Mouse (Mus musculus): ENCODE data around the gene Sh2d3c. TPM values are rescaled to one million over a fixed set of nuclear protein-coding genes. Genes with fewer than 3 reads are reported as not detected.

Sh2d3c gene
- polyA plus RNA-seq, 1 experiment from 2014 or later = 26.5 TPM

DNA sequence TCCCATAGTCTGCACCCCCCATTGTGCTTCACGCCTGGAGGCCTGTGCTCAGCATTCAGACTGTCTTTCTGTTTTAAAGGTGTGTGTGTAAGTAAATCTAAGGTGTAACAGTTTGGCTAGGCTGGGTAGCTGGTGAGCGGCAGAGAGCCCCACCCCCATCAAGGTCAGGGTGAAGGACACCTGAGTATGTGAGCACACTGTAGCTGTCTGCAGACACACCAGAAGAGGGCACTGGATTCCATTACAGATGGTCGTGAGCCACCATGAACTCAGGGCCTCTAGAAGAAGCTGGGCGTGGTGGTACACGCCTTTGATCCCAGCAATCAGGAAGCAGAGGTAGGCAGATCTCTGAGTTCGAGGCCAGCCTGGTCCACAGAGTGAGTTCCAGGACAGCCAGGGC is 60.9 kb downstream of the Sh2d3c start:
- Histone ChIP-seq H3K9me3 (ENCODE audit: control insufficient read depth, low read length) (no peaks in the 10 kb centered on the region), H3K36me3 (ENCODE audit: control insufficient read depth, insufficient read depth, low read length) (no peaks in the 10 kb centered on the region), H3K4me3 (ENCODE audit: low read length) (no peak overlapping the region), H3K27me3 (replicated peaks; ENCODE audit: control insufficient read depth, insufficient read depth, low read length) (no peaks in the 10 kb centered on the region), H3K27ac (ENCODE audit: low read length) (no peak overlapping the region), H3K4me2 (ENCODE audit: low read depth, low read length) (no peak overlapping the region), H3K4me1 (ENCODE audit: control insufficient read depth, insufficient read depth, low read length) (peaks cover 4% of the 10 kb centered on the region; the same call in 1 of the 2 replicates), H3K9ac (ENCODE audit: low read depth, low read length) (no peak overlapping the region)
- ATAC-seq = no peak
- WGBS = 70% methylated on average over 6 of the region's 6 CpGs

DNA sequence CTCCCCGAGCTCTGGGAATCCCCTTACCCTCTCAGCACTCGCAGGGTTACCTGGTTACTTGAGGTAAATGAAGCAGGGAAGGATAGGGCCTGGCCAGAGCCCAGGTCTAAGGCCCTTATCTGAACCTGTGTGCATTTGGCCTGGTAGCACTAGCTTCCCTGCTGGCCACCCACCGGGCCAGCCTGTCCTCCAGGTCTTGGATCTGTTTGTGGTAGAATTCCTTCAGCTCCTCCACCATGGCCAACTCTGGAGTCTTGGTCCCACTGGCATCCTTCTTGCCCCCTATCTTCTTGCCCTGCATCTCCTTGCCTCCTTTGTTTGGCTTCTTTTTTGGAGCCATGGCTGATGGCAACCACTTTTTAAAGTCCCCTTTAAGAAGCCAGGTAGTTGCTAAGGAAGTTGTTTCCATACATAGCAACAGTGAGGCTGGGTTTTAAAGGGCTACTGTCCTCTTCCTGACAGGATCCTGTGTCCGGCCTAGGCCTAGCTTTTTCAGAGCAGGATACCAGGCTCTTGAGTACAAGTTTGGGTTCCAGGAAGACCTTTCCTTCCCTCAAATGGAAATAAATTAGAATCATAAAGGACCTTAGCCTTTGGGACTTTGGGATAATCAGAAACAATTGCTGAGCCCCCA is 63.3 kb downstream of the Sh2d3c start, which contains the start of gene Cfap157:
Gene Cfap157 (minus strand): TSS at position 381 of the 634 bp plus-strand sequence.
- ATAC-seq = no peak
- Histone ChIP-seq H3K4me2 (ENCODE audit: low read depth, low read length) (no peak within 1 kb of the TSS), H3K27ac (ENCODE audit: low read length) (no peak within 1 kb of the TSS), H3K36me3 (ENCODE audit: control insufficient read depth, insufficient read depth, low read length) (no peaks in the 10 kb centered on the region), H3K9ac (ENCODE audit: low read depth, low read length) (no peak within 1 kb of the TSS), H3K9me3 (ENCODE audit: control insufficient read depth, low read length) (no peaks in the 10 kb centered on the region), H3K27me3 (replicated peaks; ENCODE audit: control insufficient read depth, insufficient read depth, low read length) (no peaks in the 10 kb centered on the region), H3K4me1 (ENCODE audit: control insufficient read depth, insufficient read depth, low read length) (peaks cover 4% of the 10 kb centered on the region; the same call in 1 of the 2 replicates), H3K4me3 (ENCODE audit: low read length) (no peak within 1 kb of the TSS)
- 68% methylated on average over 4 of the region's 4 CpGs for WGBS

DNA sequence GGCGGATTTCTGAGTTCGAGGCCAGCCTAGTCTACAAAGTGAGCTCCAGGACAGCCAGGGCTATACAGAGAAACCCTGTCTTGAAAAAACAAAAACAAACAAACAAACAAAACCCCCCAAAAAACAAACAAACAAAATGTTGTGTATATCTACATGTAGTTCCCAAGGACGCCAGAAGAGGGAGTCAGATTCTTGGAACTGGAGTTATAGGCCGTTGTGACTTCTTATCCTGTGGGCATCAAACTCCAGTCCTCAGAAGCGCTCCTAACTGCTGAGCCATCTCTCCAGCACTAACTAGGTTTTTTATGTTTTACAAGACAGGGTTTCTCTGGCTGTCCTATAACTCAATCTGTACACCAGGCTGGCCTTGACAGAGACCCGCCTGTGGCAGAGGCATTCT is 66.3 kb downstream of the Sh2d3c start:
- H3K27ac ChIP-seq (ENCODE audit: low read length) = no peak overlapping the region
- H3K36me3 ChIP-seq (ENCODE audit: control insufficient read depth, insufficient read depth, low read length) = no peaks in the 10 kb centered on the region
- H3K4me3 ChIP-seq (ENCODE audit: low read length) = no peak overlapping the region
- H3K27me3 ChIP-seq (replicated peaks; ENCODE audit: control insufficient read depth, insufficient read depth, low read length) = no peaks in the 10 kb centered on the region
- peaks cover 4% of the 10 kb centered on the region; the same call in 1 of the 2 replicates for H3K4me1 ChIP-seq (ENCODE audit: control insufficient read depth, insufficient read depth, low read length)
- H3K9ac ChIP-seq (ENCODE audit: low read depth, low read length) = no peak overlapping the region
- no peaks in the 10 kb centered on the region for H3K9me3 ChIP-seq (ENCODE audit: control insufficient read depth, low read length)
- no peak for ATAC-seq
- 66% methylated on average over 6 of the region's 6 CpGs for WGBS
- H3K4me2 ChIP-seq (ENCODE audit: low read depth, low read length) = no peak overlapping the region

DNA sequence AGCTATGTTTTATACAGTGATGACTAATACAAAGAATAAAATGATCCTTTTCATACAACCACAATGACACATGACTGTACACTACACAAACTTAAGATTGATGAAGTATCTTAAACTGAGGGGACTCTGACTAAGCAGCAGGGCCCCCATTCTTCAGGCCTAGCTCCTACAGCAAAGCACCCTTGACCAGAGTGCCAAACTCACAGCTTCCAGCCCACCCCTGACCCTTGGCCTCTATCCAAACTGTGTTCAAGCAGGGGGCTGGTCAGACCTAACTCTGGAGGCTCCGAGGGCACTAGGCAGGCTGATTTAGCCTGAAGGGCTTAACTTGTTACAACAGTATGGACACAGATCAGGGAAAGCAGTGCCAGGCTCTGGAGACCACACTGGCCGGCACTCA is 67.7 kb downstream of the Sh2d3c start:
- no peaks in the 10 kb centered on the region for H3K27me3 ChIP-seq (replicated peaks; ENCODE audit: control insufficient read depth, insufficient read depth, low read length)

DNA sequence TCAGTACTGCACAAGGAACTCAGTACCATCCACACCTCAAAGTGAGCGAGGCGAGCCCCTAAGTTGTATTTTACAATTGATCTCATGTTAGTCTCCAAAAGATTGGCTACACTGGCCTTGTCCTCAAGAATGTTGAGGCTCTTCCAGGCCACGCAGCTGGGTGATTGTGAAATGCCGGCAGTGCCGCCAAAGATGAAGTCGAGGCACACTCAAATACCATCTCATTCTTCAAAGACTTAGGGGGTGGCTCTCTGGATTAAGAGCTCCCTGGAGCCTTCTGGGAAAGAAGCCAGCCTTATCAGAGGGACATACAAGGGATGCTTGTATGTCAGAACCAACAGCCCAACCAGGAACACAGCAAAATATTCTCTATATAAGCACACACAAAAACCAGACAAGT is 70.4 kb downstream of the Sh2d3c start:
- Histone ChIP-seq H3K27me3 (replicated peaks; ENCODE audit: control insufficient read depth, insufficient read depth, low read length) (no peaks in the 10 kb centered on the region), H3K4me2 (ENCODE audit: low read depth, low read length) (no peak overlapping the region), H3K4me3 (ENCODE audit: low read length) (no peak overlapping the region), H3K27ac (ENCODE audit: low read length) (no peak overlapping the region), H3K4me1 (ENCODE audit: control insufficient read depth, insufficient read depth, low read length) (no peaks in the 10 kb centered on the region), H3K9ac (ENCODE audit: low read depth, low read length) (no peak overlapping the region), H3K36me3 (ENCODE audit: control insufficient read depth, insufficient read depth, low read length) (no peaks in the 10 kb centered on the region), H3K9me3 (ENCODE audit: control insufficient read depth, low read length) (no peaks in the 10 kb centered on the region)
- ATAC-seq = no peak
- 72% methylated on average over 6 of the region's 6 CpGs for WGBS

More for the DNA sequence above, 67.7 kb downstream of the Sh2d3c start:
- no peaks in the 10 kb centered on the region for H3K36me3 ChIP-seq (ENCODE audit: control insufficient read depth, insufficient read depth, low read length)
- H3K27ac ChIP-seq (ENCODE audit: low read length) = no peak overlapping the region
- no peak overlapping the region for H3K4me2 ChIP-seq (ENCODE audit: low read depth, low read length)
- H3K4me3 ChIP-seq (ENCODE audit: low read length) = no peak overlapping the region
- ATAC-seq = no peak
- no peaks in the 10 kb centered on the region for H3K9me3 ChIP-seq (ENCODE audit: control insufficient read depth, low read length)
- H3K4me1 ChIP-seq (ENCODE audit: control insufficient read depth, insufficient read depth, low read length) = peaks cover 4% of the 10 kb centered on the region; the same call in 1 of the 2 replicates
- WGBS = 46% methylated on average over 2 of the region's 2 CpGs
- H3K9ac ChIP-seq (ENCODE audit: low read depth, low read length) = no peak overlapping the region

DNA sequence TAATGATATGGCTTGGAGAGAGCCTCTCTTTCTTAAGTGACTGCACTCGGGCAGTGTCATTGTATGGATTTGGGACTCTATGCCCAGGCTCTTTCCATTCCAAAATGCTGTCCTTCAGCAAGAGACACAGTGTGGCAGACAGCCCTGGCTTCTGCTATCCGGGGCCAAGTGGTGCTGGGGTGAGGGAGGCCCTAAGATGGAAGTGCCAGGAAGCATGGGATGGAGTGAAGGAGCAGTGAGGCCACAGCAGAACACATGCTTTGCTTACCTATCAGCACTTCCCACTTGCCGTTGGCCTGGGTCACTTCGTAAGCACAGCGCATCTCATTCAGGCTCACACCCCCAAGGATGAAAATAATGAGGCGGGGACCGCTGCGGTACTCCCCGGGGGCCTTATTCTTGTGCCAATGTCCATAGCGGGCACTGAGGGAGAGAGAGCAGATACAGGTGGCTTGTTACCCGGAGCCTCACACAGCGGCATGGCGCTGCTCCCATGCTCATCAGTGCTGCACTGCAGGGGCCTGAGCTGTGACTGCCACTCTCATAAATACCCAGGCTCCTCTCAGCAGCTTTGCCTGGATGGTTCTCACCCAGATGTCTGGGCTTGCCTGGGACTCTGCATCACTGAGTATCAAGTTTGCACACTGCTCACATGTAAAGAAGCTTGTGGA is 75.0 kb downstream of the Sh2d3c start:
- Histone ChIP-seq H3K27me3 (replicated peaks; ENCODE audit: control insufficient read depth, insufficient read depth, low read length) (no peaks in the 10 kb centered on the region), H3K4me1 (ENCODE audit: control insufficient read depth, insufficient read depth, low read length) (no peaks in the 10 kb centered on the region), H3K27ac (ENCODE audit: low read length) (no peak overlapping the region), H3K4me3 (ENCODE audit: low read length) (no peak overlapping the region), H3K36me3 (ENCODE audit: control insufficient read depth, insufficient read depth, low read length) (no peaks in the 10 kb centered on the region), H3K9ac (ENCODE audit: low read depth, low read length) (no peak overlapping the region), H3K4me2 (ENCODE audit: low read depth, low read length) (no peak overlapping the region), H3K9me3 (ENCODE audit: control insufficient read depth, low read length) (no peaks in the 10 kb centered on the region)
- 86% methylated on average over 13 of the region's 13 CpGs for WGBS
- no peak for ATAC-seq

DNA sequence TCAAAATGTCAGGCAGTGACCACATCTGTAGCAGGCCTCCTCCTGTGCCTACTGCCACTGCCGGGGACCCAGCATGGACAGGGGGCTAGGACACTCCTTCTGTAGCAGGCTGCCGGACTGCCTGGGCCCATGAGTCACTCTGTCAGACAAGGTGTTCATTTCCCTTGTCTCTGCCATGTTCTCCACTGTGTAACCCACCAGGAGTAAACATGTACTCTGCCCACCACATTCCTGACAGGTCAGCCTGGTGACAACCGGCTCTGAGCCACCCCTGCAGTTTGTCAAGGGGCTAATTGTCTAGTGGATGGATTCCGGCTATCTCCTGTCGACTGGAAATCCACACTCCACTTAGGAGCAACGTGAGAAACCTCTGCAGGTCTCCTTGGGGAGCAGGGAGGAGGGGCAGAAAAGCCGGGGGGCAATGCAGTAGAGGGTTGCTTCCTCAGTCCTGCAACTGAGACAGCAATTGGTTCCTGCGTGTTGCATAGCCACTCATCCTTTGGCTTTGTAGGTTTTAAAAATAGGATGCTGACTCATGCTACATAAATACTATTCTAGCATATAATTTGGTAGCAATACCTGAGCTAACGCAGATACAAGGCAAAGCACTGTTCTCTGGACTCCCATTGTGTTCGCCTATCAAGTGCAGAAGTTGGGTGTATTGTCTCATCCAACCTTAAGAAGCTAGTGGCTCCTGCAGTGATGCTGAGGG is 77.6 kb downstream of the Sh2d3c start:
- ATAC-seq = no peak
- no peak overlapping the region for H3K4me2 ChIP-seq (ENCODE audit: low read depth, low read length)
- H3K27ac ChIP-seq (ENCODE audit: low read length) = no peak overlapping the region
- no peak overlapping the region for H3K4me3 ChIP-seq (ENCODE audit: low read length)
- no peaks in the 10 kb centered on the region for H3K9me3 ChIP-seq (ENCODE audit: control insufficient read depth, low read length)
- H3K36me3 ChIP-seq (ENCODE audit: control insufficient read depth, insufficient read depth, low read length) = no peaks in the 10 kb centered on the region
- no peaks in the 10 kb centered on the region for H3K4me1 ChIP-seq (ENCODE audit: control insufficient read depth, insufficient read depth, low read length)
- no peak overlapping the region for H3K9ac ChIP-seq (ENCODE audit: low read depth, low read length)
- WGBS = 55% methylated on average over 10 of the region's 10 CpGs
- no peaks in the 10 kb centered on the region for H3K27me3 ChIP-seq (replicated peaks; ENCODE audit: control insufficient read depth, insufficient read depth, low read length)

MicroRNAs encoded within 50 kb of the gene (microRNA counts, 519-probe panel; counts per million panel counts)
- 1,434 counts per million, percentile 11 among the panel's probes with 10 or more counts for microRNA mmu-miR-2861

Small RNA genes within 50 kb of the gene (microRNA-seq; reads per million reads assigned to microRNA genes)
- not detected for gene Gm47291
- not detected for gene Mir2861
- gene Mir3960 = not detected
- gene Mir8093 = not detected

Other genes with a start within 250 kb of the Sh2d3c start
- 7.6 and 9.4 TPM in 2 replicates for gene Fam102a, start 185.7 kb upstream of the Sh2d3c start, polyA plus RNA-seq (2015; fragmentation: Nextera tagmentation; extraction: Ambion mirVana)
- 123 and 128 TPM in 2 replicates for gene Dpm2, start 150.2 kb upstream of the Sh2d3c start, polyA plus RNA-seq (2015; fragmentation: Nextera tagmentation; extraction: Ambion mirVana)
- gene Pip5kl1, start 146.3 kb upstream of the Sh2d3c start, polyA plus RNA-seq (2015; fragmentation: Nextera tagmentation; extraction: Ambion mirVana) = 0.33 and 0.34 TPM in 2 replicates
- gene 9430097D07Rik, start 145.4 kb upstream of the Sh2d3c start, polyA plus RNA-seq (2015; fragmentation: Nextera tagmentation; extraction: Ambion mirVana) = not detected in 2 replicates
- 14.7 and 16.5 TPM in 2 replicates for gene St6galnac4, start 134.0 kb upstream of the Sh2d3c start, polyA plus RNA-seq (2015; fragmentation: Nextera tagmentation; extraction: Ambion mirVana)
- 12.3 and 15.2 TPM in 2 replicates for gene St6galnac6, start 121.3 kb upstream of the Sh2d3c start, polyA plus RNA-seq (2015; fragmentation: Nextera tagmentation; extraction: Ambion mirVana)
- gene Ak1, start 99.3 kb upstream of the Sh2d3c start, polyA plus RNA-seq (2015; fragmentation: Nextera tagmentation; extraction: Ambion mirVana) = 15.3 and 18.6 TPM in 2 replicates
- 66.8 and 70.3 TPM in 2 replicates for gene Eng, start 74.5 kb upstream of the Sh2d3c start, polyA plus RNA-seq (2015; fragmentation: Nextera tagmentation; extraction: Ambion mirVana)
- gene Fpgs, start 16.9 kb upstream of the Sh2d3c start, polyA plus RNA-seq (2015; fragmentation: Nextera tagmentation; extraction: Ambion mirVana) = 29.8 and 32.0 TPM in 2 replicates
- gene Cdk9, start 8.0 kb upstream of the Sh2d3c start, polyA plus RNA-seq (2015; fragmentation: Nextera tagmentation; extraction: Ambion mirVana) = 83.4 and 86.0 TPM in 2 replicates
- 0.26 TPM in 1 of 2 replicates, not detected in the other for gene 6330409D20Rik, start 20.0 kb downstream of the Sh2d3c start, polyA plus RNA-seq (2015; fragmentation: Nextera tagmentation; extraction: Ambion mirVana)
- gene Tor2a, start 36.2 kb downstream of the Sh2d3c start, polyA plus RNA-seq (2015; fragmentation: Nextera tagmentation; extraction: Ambion mirVana) = 73.1 and 74.0 TPM in 2 replicates
- gene Ttc16, start 54.6 kb downstream of the Sh2d3c start, polyA plus RNA-seq (2015; fragmentation: Nextera tagmentation; extraction: Ambion mirVana) = 0.32 and 0.34 TPM in 2 replicates
- gene Ptrh1, start 54.7 kb downstream of the Sh2d3c start, polyA plus RNA-seq (2015; fragmentation: Nextera tagmentation; extraction: Ambion mirVana) = 5.4 and 6.3 TPM in 2 replicates
- gene Cfap157, start 63.4 kb downstream of the Sh2d3c start, polyA plus RNA-seq (2015; fragmentation: Nextera tagmentation; extraction: Ambion mirVana) = 0.58 and 1.2 TPM in 2 replicates
- gene Stxbp1, start 126.2 kb downstream of the Sh2d3c start, polyA plus RNA-seq (2015; fragmentation: Nextera tagmentation; extraction: Ambion mirVana) = 18.1 TPM in 2 replicates
- 35.4 and 37.8 TPM in 2 replicates for gene Fam129b, start 155.1 kb downstream of the Sh2d3c start, polyA plus RNA-seq (2015; fragmentation: Nextera tagmentation; extraction: Ambion mirVana)
- gene Rpl12, start 240.5 kb downstream of the Sh2d3c start, polyA plus RNA-seq (2015; fragmentation: Nextera tagmentation; extraction: Ambion mirVana) = 141 and 162 TPM in 2 replicates
- gene Lrsam1, start 240.6 kb downstream of the Sh2d3c start, polyA plus RNA-seq (2015; fragmentation: Nextera tagmentation; extraction: Ambion mirVana) = 6.8 and 7.8 TPM in 2 replicates

All from intestine, embryonic 16.5 days (tissue).